Mouse (Mus musculus): Measurements from ENCODE around the gene Fam117b.

DNA sequence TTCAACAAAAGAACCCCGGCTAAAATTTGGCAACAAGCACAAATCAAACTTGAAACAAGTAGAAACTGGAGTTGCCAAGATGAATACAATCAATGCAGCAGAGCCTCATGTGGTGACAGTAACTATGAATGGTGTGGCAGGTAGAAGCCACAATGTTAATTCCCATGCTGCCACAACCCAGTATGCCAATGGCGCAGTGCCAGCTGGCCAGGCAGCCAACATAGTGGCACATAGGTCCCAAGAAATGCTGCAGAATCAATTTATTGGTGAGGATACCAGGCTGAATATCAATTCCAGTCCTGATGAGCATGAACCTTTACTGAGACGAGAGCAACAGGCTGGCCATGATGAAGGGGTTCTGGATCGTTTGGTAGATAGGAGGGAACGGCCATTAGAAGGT, 44.8 kb upstream of the Fam117b start:
- no peak for TF ChIP-seq POLR2A (IDR thresholded peaks at IDR 0.05; ENCODE audit: low read depth, low read length)
- TF ChIP-seq CTCF (conservative IDR thresholded peaks at IDR 0.05 in 1 of 2, IDR thresholded peaks at IDR 0.05 in 1 of 2; ENCODE audit: low read depth in 2 of 2, low read length in 2 of 2): no peak
- TF ChIP-seq ZMIZ1 (IDR thresholded peaks at IDR 0.05; ENCODE audit: low read depth, low read length): no peak
- no peak for TF ChIP-seq TBP (conservative IDR thresholded peaks at IDR 0.05; ENCODE audit: low read depth, low read length)
- no peak for TF ChIP-seq UBTF (IDR thresholded peaks at IDR 0.05; ENCODE audit: low read depth, low read length)
- no peak for TF ChIP-seq ZC3H11A (IDR thresholded peaks at IDR 0.05; ENCODE audit: low read depth, low read length)
- TF ChIP-seq CHD1 (IDR thresholded peaks at IDR 0.05; ENCODE audit: low read depth, low read length): no peak
- TF ChIP-seq ETS1 (conservative IDR thresholded peaks at IDR 0.05; ENCODE audit: low read depth, low read length): no peak
- TF ChIP-seq CHD2 (IDR thresholded peaks at IDR 0.05; ENCODE audit: low read length): no peak
- no peak for TF ChIP-seq EP300 (IDR thresholded peaks at IDR 0.05; ENCODE audit: low read length)
- no peak for TF ChIP-seq POLR2AphosphoS2 (IDR thresholded peaks at IDR 0.05; ENCODE audit: low read depth, low read length)
